Mouse (Mus musculus): ENCODE results near the gene Hs6st1. TPM values are rescaled to one million over a fixed set of nuclear protein-coding genes. Genes with fewer than 3 reads are reported as not detected.

Hs6st1 gene
- polyA plus RNA-seq, 1 experiment from 2014 or later, result 12.8 TPM

DNA sequence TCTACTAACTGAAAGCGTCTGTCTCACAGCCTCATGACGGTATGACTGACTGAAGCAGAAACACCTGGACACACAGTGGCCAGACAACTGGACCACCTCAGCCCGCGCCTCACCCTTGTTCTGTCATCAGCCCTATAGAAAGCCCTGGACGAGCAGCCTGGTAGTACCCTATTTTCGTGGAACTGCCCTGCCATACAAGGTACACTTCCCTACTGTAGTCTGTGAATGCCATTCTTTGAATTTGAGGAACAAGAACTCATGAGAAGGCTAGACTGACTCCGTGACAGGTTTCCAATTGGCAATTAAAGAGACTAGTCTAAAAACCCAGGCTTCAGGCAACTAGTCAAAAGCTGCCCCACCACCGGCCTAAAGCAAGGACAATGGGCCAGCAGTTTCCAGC lies 53.0 kb downstream of the Hs6st1 start:
- no peaks in the 10 kb centered on the region for H3K4me1 ChIP-seq (ENCODE audit: insufficient read depth)
- TF ChIP-seq CTCF (IDR thresholded peaks at IDR 0.05; ENCODE audit: low read depth) (no peak), EP300 (IDR thresholded peaks at IDR 0.05; ENCODE audit: low read depth) (no peak)
- no peaks in the 10 kb centered on the region for H3K36me3 ChIP-seq (replicated peaks; ENCODE audit: insufficient read depth, low read length)
- H3K27me3 ChIP-seq (ENCODE audit: insufficient read depth, low read length), result no peaks in the 10 kb centered on the region
- no peak overlapping the region for H3K4me3 ChIP-seq (ENCODE audit: low read depth, low read length)
- H3K4me2 ChIP-seq (ENCODE audit: low read depth, low read length), result no peak overlapping the region
- DNase-seq, result no peak
- H3K27ac ChIP-seq (ENCODE audit: low read depth), result no peak overlapping the region
- 78% methylated on average over 8 of the region's 8 CpGs for WGBS (ENCODE audit: insufficient replicate concordance)
- H3K9me3 ChIP-seq (ENCODE audit: low read length), result no peaks in the 10 kb centered on the region
- ATAC-seq, result no peak
- H3K9ac ChIP-seq (replicated peaks), result no peak overlapping the region

- WGBS (ENCODE audit: insufficient replicate concordance), result 74% methylated on average over 7 of the region's 7 CpGs
Measured at GRCm38 (mm10) chr1:36125076-36125475, 56.9 kb downstream of the Hs6st1 start.

GRCm38 (mm10) chr1:36129126-36129525 lies 60.9 kb downstream of the Hs6st1 start:
- peak overlapping the region; percentile 80 for H3K27ac ChIP-seq (ENCODE audit: low read depth)
- H3K4me1 ChIP-seq (ENCODE audit: insufficient read depth), result peaks cover 56% of the 10 kb centered on the region
- 0 out of 2 replicates have a peak, but pooled peaks have one; percentile 8 for ATAC-seq
- WGBS (ENCODE audit: insufficient replicate concordance), result 16% methylated on average over 4 of the region's 4 CpGs
- H3K4me2 ChIP-seq (ENCODE audit: low read depth, low read length), result no peak overlapping the region; the same call in 1 of the 2 replicates
- no peaks in the 10 kb centered on the region for H3K27me3 ChIP-seq (ENCODE audit: insufficient read depth, low read length)
- no peaks in the 10 kb centered on the region for H3K9me3 ChIP-seq (ENCODE audit: low read length)
- no peak for DNase-seq
- TF ChIP-seq EP300 (IDR thresholded peaks at IDR 0.05; ENCODE audit: low read depth), result 0 out of 2 replicates have a peak, but pooled peaks have one; percentile 37
- no peak for TF ChIP-seq CTCF (IDR thresholded peaks at IDR 0.05; ENCODE audit: low read depth)
- no peaks in the 10 kb centered on the region for H3K36me3 ChIP-seq (replicated peaks; ENCODE audit: insufficient read depth, low read length)
- no peak overlapping the region for H3K4me3 ChIP-seq (ENCODE audit: low read depth, low read length)
- H3K9ac ChIP-seq (replicated peaks), result no peak overlapping the region

More at GRCm38 (mm10) chr1:36125076-36125475, 56.9 kb downstream of the Hs6st1 start:
- no peak overlapping the region for H3K9ac ChIP-seq (replicated peaks)
- no peaks in the 10 kb centered on the region for H3K36me3 ChIP-seq (replicated peaks; ENCODE audit: insufficient read depth, low read length)
- H3K27me3 ChIP-seq (ENCODE audit: insufficient read depth, low read length), result no peaks in the 10 kb centered on the region
- no peaks in the 10 kb centered on the region for H3K9me3 ChIP-seq (ENCODE audit: low read length)
- no peak overlapping the region for H3K4me2 ChIP-seq (ENCODE audit: low read depth, low read length)
- no peak overlapping the region for H3K4me3 ChIP-seq (ENCODE audit: low read depth, low read length)
- DNase-seq (no peak), ATAC-seq (no peak)
- TF ChIP-seq CTCF (IDR thresholded peaks at IDR 0.05; ENCODE audit: low read depth) (no peak), EP300 (IDR thresholded peaks at IDR 0.05; ENCODE audit: low read depth) (no peak)
- peaks cover 23% of the 10 kb centered on the region for H3K4me1 ChIP-seq (ENCODE audit: insufficient read depth)
- peak overlapping the region; percentile 29; the same call in 1 of the 2 replicates for H3K27ac ChIP-seq (ENCODE audit: low read depth)

- peak overlapping the region; percentile 80 for H3K27ac ChIP-seq (ENCODE audit: low read depth)
- no peaks in the 10 kb centered on the region for H3K9me3 ChIP-seq (ENCODE audit: low read length)
- H3K4me1 ChIP-seq (ENCODE audit: insufficient read depth), result peaks cover 58% of the 10 kb centered on the region
- 0 out of 2 replicates have a peak overlapping the region, but pooled peaks have one; percentile 22 for H3K9ac ChIP-seq (replicated peaks)
- 83% methylated on average over 8 of the region's 8 CpGs for WGBS (ENCODE audit: insufficient replicate concordance)
- ATAC-seq (no peak), DNase-seq (no peak)
- H3K4me3 ChIP-seq (ENCODE audit: low read depth, low read length), result no peak overlapping the region
- H3K27me3 ChIP-seq (ENCODE audit: insufficient read depth, low read length), result no peaks in the 10 kb centered on the region
- no peaks in the 10 kb centered on the region for H3K36me3 ChIP-seq (replicated peaks; ENCODE audit: insufficient read depth, low read length)
- TF ChIP-seq EP300 (IDR thresholded peaks at IDR 0.05; ENCODE audit: low read depth), result no peak
- TF ChIP-seq CTCF (IDR thresholded peaks at IDR 0.05; ENCODE audit: low read depth), result no peak
- 0 out of 2 replicates have a peak overlapping the region, but pooled peaks have one; percentile 51 for H3K4me2 ChIP-seq (ENCODE audit: low read depth, low read length)
Measured at GRCm38 (mm10) chr1:36129881-36130280, 61.7 kb downstream of the Hs6st1 start.

GRCm38 (mm10) chr1:36130307-36131035 lies 62.3 kb downstream of the Hs6st1 start:
- peak; percentile 85 for ATAC-seq
- Histone ChIP-seq H3K4me1 (ENCODE audit: insufficient read depth) (peaks cover 58% of the 10 kb centered on the region), H3K9ac (replicated peaks) (peak overlapping the region; percentile 22; the same call in 1 of the 2 replicates), H3K27me3 (ENCODE audit: insufficient read depth, low read length) (no peaks in the 10 kb centered on the region), H3K4me2 (ENCODE audit: low read depth, low read length) (peak overlapping the region; percentile 51), H3K36me3 (replicated peaks; ENCODE audit: insufficient read depth, low read length) (no peaks in the 10 kb centered on the region), H3K9me3 (ENCODE audit: low read length) (no peaks in the 10 kb centered on the region), H3K27ac (ENCODE audit: low read depth) (peak overlapping the region; percentile 80), H3K4me3 (ENCODE audit: low read depth, low read length) (no peak overlapping the region)
- peak; percentile 98 for TF ChIP-seq EP300 (IDR thresholded peaks at IDR 0.05; ENCODE audit: low read depth)
- TF ChIP-seq CTCF (IDR thresholded peaks at IDR 0.05; ENCODE audit: low read depth), result no peak
- 44% methylated on average over 4 of the region's 4 CpGs for WGBS (ENCODE audit: insufficient replicate concordance)
- DNase-seq, result peak; percentile 75

GRCm38 (mm10) chr1:36131154-36131553 lies 63.0 kb downstream of the Hs6st1 start:
- Histone ChIP-seq H3K27me3 (ENCODE audit: insufficient read depth, low read length) (no peaks in the 10 kb centered on the region), H3K27ac (ENCODE audit: low read depth) (peak overlapping the region; percentile 80), H3K4me1 (ENCODE audit: insufficient read depth) (peaks cover 58% of the 10 kb centered on the region), H3K4me2 (ENCODE audit: low read depth, low read length) (peak overlapping the region; percentile 51), H3K9ac (replicated peaks) (peak overlapping the region; percentile 8; the same call in 1 of the 2 replicates), H3K36me3 (replicated peaks; ENCODE audit: insufficient read depth, low read length) (no peaks in the 10 kb centered on the region), H3K9me3 (ENCODE audit: low read length) (no peaks in the 10 kb centered on the region), H3K4me3 (ENCODE audit: low read depth, low read length) (peak overlapping the region; percentile 35; the same call in 1 of the 2 replicates)
- WGBS (ENCODE audit: insufficient replicate concordance), result 19% methylated on average over 4 of the region's 4 CpGs
- DNase-seq (no peak), ATAC-seq (no peak)
- no peak for TF ChIP-seq CTCF (IDR thresholded peaks at IDR 0.05; ENCODE audit: low read depth)
- TF ChIP-seq EP300 (IDR thresholded peaks at IDR 0.05; ENCODE audit: low read depth), result peak; percentile 15; the same call in 1 of the 2 replicates

All from liver, postnatal 0 days (tissue).